Mouse (Mus musculus) adrenal gland, postnatal 36 days (tissue): ENCODE results near the gene Rft1. TPM values are rescaled to one million over a fixed set of nuclear protein-coding genes. Genes with fewer than 3 reads are reported as not detected.

ENCODE experiments used
- DNase-seq, 2 experiments: peaks; one replicate each; pipeline ENCODE4 v3.0.0; 2021; ENCODE audit warnings: mixed read lengths in 1 of 2
- total RNA-seq, 2 experiments: library from RNA; stranded (reverse); gene quantifications; 2 replicates each; pipeline ENCODE4 v1.2.3; 2021

Rft1 gene
- total RNA-seq, 2 experiments from 2014 or later, result 25.5 to 33.2 TPM

- no peak for DNase-seq
Measured at GRCm38 (mm10) chr14:30731896-30732295, 77.7 kb downstream of the Rft1 start.

- no peak for DNase-seq
Measured at GRCm38 (mm10) chr14:30734665-30735064, 80.5 kb downstream of the Rft1 start.

- DNase-seq, result no peak
Measured at GRCm38 (mm10) chr14:30735810-30736209, 81.7 kb downstream of the Rft1 start.

GRCm38 (mm10) chr14:30736413-30736812 lies 82.3 kb downstream of the Rft1 start:
- DNase-seq, result no peak

Other genes starting within 250 kb of the Rft1 start
- gene Dcp1a, start 174.8 kb upstream of the Rft1 start, total RNA-seq, result 10 to 100 TPM; 26.1 to 27.0 TPM
- 10 to 100 TPM; 11.2 to 16.6 TPM for gene Cacna1d, start 162.9 kb upstream of the Rft1 start, total RNA-seq
- gene Tkt, start 106.0 kb upstream of the Rft1 start, total RNA-seq, result 1,000 to 10,000 TPM; 1,323 to 1,442 TPM
- gene Prkcd, start 28.1 kb upstream of the Rft1 start, total RNA-seq, result 100 to 1,000 TPM; 101 to 162 TPM
- 10 to 100 TPM; 27.8 to 29.2 TPM for gene Sfmbt1, start 60.5 kb downstream of the Rft1 start, total RNA-seq
- 10 to 100 TPM; 16.9 to 26.3 TPM for gene Tmem110, start 171.2 kb downstream of the Rft1 start, total RNA-seq
- gene Mustn1, start 224.8 kb downstream of the Rft1 start, total RNA-seq, result 1 to 10 TPM; 2.2 to 4.7 TPM
- 1 to 10 TPM; 4.5 to 5.3 TPM for gene Itih4, start 232.1 kb downstream of the Rft1 start, total RNA-seq